Mouse (Mus musculus): ENCODE measurements around the gene Creb5.

- 0 out of 2 replicates have a peak, but pooled peaks have one; percentile 11 for TF ChIP-seq CTCF (IDR thresholded peaks at IDR 0.05; ENCODE audit: borderline replicate concordance, insufficient read depth, low read depth, low read length)
- no peak for TF ChIP-seq POLR2A (IDR thresholded peaks at IDR 0.05; ENCODE audit: borderline replicate concordance, insufficient read depth, low read length)
Observed at GRCm38 (mm10) chr6:53526460-53526859, 239.4 kb downstream of the Creb5 start.

Measured in cerebellum, adult 2 months (tissue).